Mouse (Mus musculus) hindbrain, embryonic 16.5 days (tissue): ENCODE measurements around the gene Pramef8. TPM values are rescaled to one million over a fixed set of nuclear protein-coding genes. Genes with fewer than 3 reads are reported as not detected.
"Not testable (repeated sequence)": the region's sequence is repeated elsewhere in the genome, so short reads cannot be mapped to it uniquely, and the experiment has no call there.

Source experiments
- ATAC-seq: fragments of 200-750 bp; cut with Nextera tagmentation; 2 replicates; pipeline ENCODE4 v1.8.0; 2017; ENCODE audit warnings: moderate TSS enrichment, moderate library complexity
- H3K27ac ChIP-seq: fragments of 300-500 bp; sonication (generic); 2 replicates; pipeline ENCODE4 v1.5.1; 2014; ENCODE audit warnings: low read depth, mild to moderate bottlenecking, control low read depth, low read length, moderate library complexity
- H3K27me3 ChIP-seq: fragments of 300-500 bp; sonication (generic); replicated peaks from 2 replicates; pipeline ENCODE4 v1.6.1; 2014; ENCODE audit warnings: low read length; ENCODE audit not compliant: control insufficient read depth, insufficient read depth
- H3K36me3 ChIP-seq: fragments of 300-500 bp; sonication (generic); 2 replicates; pipeline ENCODE4 v1.6.1; 2014; ENCODE audit warnings: mild to moderate bottlenecking, low read length, moderate library complexity, mixed read lengths; ENCODE audit not compliant: control insufficient read depth, insufficient read depth
- H3K4me1 ChIP-seq: fragments of 300-500 bp; sonication (generic); 2 replicates; pipeline ENCODE4 v1.6.1; 2014; ENCODE audit warnings: low read depth, low read length; ENCODE audit not compliant: control insufficient read depth, insufficient read depth
- H3K4me2 ChIP-seq: fragments of 300-500 bp; sonication (generic); 2 replicates; pipeline ENCODE4 v1.6.1; 2014; ENCODE audit warnings: mild to moderate bottlenecking, low read length, control low read depth, moderate library complexity
- H3K4me3 ChIP-seq: fragments of 300-500 bp; sonication (generic); 2 replicates; pipeline ENCODE4 v1.5.1; 2014; ENCODE audit warnings: mild to moderate bottlenecking, low read length, control low read depth, moderate library complexity
- H3K9ac ChIP-seq: fragments of 300-500 bp; sonication (generic); 2 replicates; pipeline ENCODE4 v1.6.1; 2014; ENCODE audit warnings: low read depth, mild to moderate bottlenecking, control low read depth, low read length, moderate library complexity
- H3K9me3 ChIP-seq: fragments of 300-500 bp; sonication (generic); 2 replicates; pipeline ENCODE4 v1.6.1; 2014; ENCODE audit warnings: mild to moderate bottlenecking, low read length, moderate library complexity; ENCODE audit not compliant: control insufficient read depth
- WGBS: fragments of 180-500 bp; shearing (Covaris S2); extraction: QIAGEN DNeasy Blood & Tissue Kit; methylation state at CpG from one replicate; pipeline ENCODE4 v1.1.7; 2014; 5-methylcytosine and 5-hydroxymethylcytosine counted together
- polyA plus RNA-seq: library from polyadenylated mRNA; unstranded; fragments of >200 nt; fragmentation: Nextera tagmentation; extraction: Ambion mirVana; gene quantifications from 2 replicates; pipeline ENCODE4 v1.2.1, GENCODE M21; 2015

The Pramef8 gene
- polyA plus RNA-seq, 1 experiment from 2014 or later, result 21.7 TPM

GRCm38 (mm10) chr4:143394181-143394580 is 18.0 kb upstream of the Pramef8 start, which contains the start of gene Pramel1:
TSS of gene Pramel1 (plus strand) at chr4:143394428.
- Histone ChIP-seq H3K27me3 (no peaks in the 10 kb centered on the region), H3K9me3 (no peaks in the 10 kb centered on the region; the same call in 1 of the 2 replicates), H3K36me3 (no peaks in the 10 kb centered on the region), H3K4me2 (no peak within 1 kb of the TSS), H3K4me1 (no peaks in the 10 kb centered on the region; the same call in 1 of the 2 replicates), H3K27ac (no peak within 1 kb of the TSS), H3K4me3 (no peak within 1 kb of the TSS), H3K9ac (no peak within 1 kb of the TSS)
- 78% methylated on average over 26 of the region's 26 CpGs for WGBS
- ATAC-seq, result no peak

GRCm38 (mm10) chr4:143411566-143412218 is 534 bp upstream of the Pramef8 start:
- peak; percentile 21 for ATAC-seq
- Histone ChIP-seq H3K9me3 (no peaks in the 10 kb centered on the region), H3K4me1 (no peaks in the 10 kb centered on the region), H3K9ac (peak overlapping the region; percentile 3; the same call in 1 of the 2 replicates), H3K27ac (peak overlapping the region; percentile 91; the same call in 1 of the 2 replicates), H3K36me3 (peaks cover 16% of the 10 kb centered on the region), H3K4me2 (peak overlapping the region; percentile 51), H3K27me3 (no peaks in the 10 kb centered on the region), H3K4me3 (peak overlapping the region; percentile 65)
- 61% methylated on average over 5 of the region's 5 CpGs for WGBS

GRCm38 (mm10) chr4:143413621-143414020 is 1.4 kb downstream of the Pramef8 start:
- no peak for ATAC-seq
- no peaks in the 10 kb centered on the region for H3K27me3 ChIP-seq
- 98% methylated on average over 1 of the region's 1 CpGs for WGBS

GRCm38 (mm10) chr4:143414121-143414520 is 1.9 kb downstream of the Pramef8 start:
- H3K9ac ChIP-seq, result no peak overlapping the region
- no peak overlapping the region for H3K27ac ChIP-seq
- no peaks in the 10 kb centered on the region for H3K9me3 ChIP-seq
- H3K4me2 ChIP-seq, result no peak overlapping the region
- H3K4me3 ChIP-seq, result no peak overlapping the region
- H3K36me3 ChIP-seq, result peaks cover 38% of the 10 kb centered on the region
- ATAC-seq, result no peak
- 97% methylated on average over 3 of the region's 3 CpGs for WGBS
- no peaks in the 10 kb centered on the region for H3K27me3 ChIP-seq
- no peaks in the 10 kb centered on the region for H3K4me1 ChIP-seq

More at GRCm38 (mm10) chr4:143413621-143414020, 1.4 kb downstream of the Pramef8 start:
- Histone ChIP-seq H3K4me1 (no peaks in the 10 kb centered on the region), H3K36me3 (peaks cover 33% of the 10 kb centered on the region), H3K9ac (no peak overlapping the region), H3K4me2 (no peak overlapping the region; the same call in 1 of the 2 replicates), H3K27ac (no peak overlapping the region), H3K9me3 (no peaks in the 10 kb centered on the region), H3K4me3 (no peak overlapping the region)

- H3K9ac ChIP-seq, H3K36me3 ChIP-seq, H3K9me3 ChIP-seq, H3K4me1 ChIP-seq, H3K27me3 ChIP-seq, H3K4me2 ChIP-seq, ATAC-seq, H3K4me3 ChIP-seq, H3K27ac ChIP-seq: not testable (repeated sequence)
- 68% methylated on average over 5 of the region's 5 CpGs for WGBS
Measured at GRCm38 (mm10) chr4:143426770-143427169, 14.5 kb downstream of the Pramef8 start.

- H3K36me3 ChIP-seq, result no peaks in the 10 kb centered on the region
Measured at GRCm38 (mm10) chr4:143450224-143450623, 38.0 kb downstream of the Pramef8 start, which contains the start of gene Oog4. TSS of gene Oog4 (minus strand) at chr4:143450324.

More at GRCm38 (mm10) chr4:143450224-143450623, 38.0 kb downstream of the Pramef8 start, which contains the start of gene Oog4:
- WGBS, result 72% methylated on average over 3 of the region's 3 CpGs
- H3K4me1 ChIP-seq, result no peaks in the 10 kb centered on the region
- no peaks in the 10 kb centered on the region for H3K27me3 ChIP-seq
- no peak within 1 kb of the TSS for H3K9ac ChIP-seq
- H3K27ac ChIP-seq, result no peak within 1 kb of the TSS
- H3K9me3 ChIP-seq, result no peaks in the 10 kb centered on the region
- H3K4me3 ChIP-seq, result no peak within 1 kb of the TSS
- H3K4me2 ChIP-seq, result no peak within 1 kb of the TSS
- no peak for ATAC-seq

Other genes with a start within 250 kb of the Pramef8 start
- 12.0 and 13.5 TPM in 2 replicates for gene Prdm2, start 199.4 kb upstream of the Pramef8 start, polyA plus RNA-seq
- gene Pdpn, start 112.9 kb upstream of the Pramef8 start, polyA plus RNA-seq, result 46.9 and 51.6 TPM in 2 replicates
- gene Lrrc38, start 62.7 kb upstream of the Pramef8 start, polyA plus RNA-seq, result 0.38 and 0.69 TPM in 2 replicates
- not detected in 2 replicates for gene Pramel1, start 18.0 kb upstream of the Pramef8 start, polyA plus RNA-seq
- not detected in 2 replicates for gene Oog4, start 37.9 kb downstream of the Pramef8 start, polyA plus RNA-seq
- not detected in 2 replicates for gene Gm13043, start 98.9 kb downstream of the Pramef8 start, polyA plus RNA-seq
- gene Gm13040, start 123.5 kb downstream of the Pramef8 start, polyA plus RNA-seq, result not detected in 2 replicates
- not detected in 2 replicates for gene BC080695, start 139.3 kb downstream of the Pramef8 start, polyA plus RNA-seq
- not detected in 2 replicates for gene Gm13057, start 139.3 kb downstream of the Pramef8 start, polyA plus RNA-seq
- not detected in 2 replicates for gene Gm13083, start 202.6 kb downstream of the Pramef8 start, polyA plus RNA-seq
- gene Gm13088, start 244.8 kb downstream of the Pramef8 start, polyA plus RNA-seq, result not detected in 2 replicates